Mouse (Mus musculus) midbrain, embryonic 11.5 days (tissue): ENCODE results near the gene Tap2. TPM values are rescaled to one million over a fixed set of nuclear protein-coding genes. Genes with fewer than 3 reads are reported as not detected.
"Not testable (repeated sequence)": the region's sequence is repeated elsewhere in the genome, so short reads cannot be mapped to it uniquely, and the experiment has no call there.

ENCODE experiments used
- ATAC-seq: fragments of 200-750 bp; cut with Nextera tagmentation; 2 replicates; pipeline ENCODE4 v1.8.0; 2017; ENCODE audit warnings: moderate TSS enrichment, moderate library complexity; ENCODE audit not compliant: low FRiP score
- DNase-seq: peaks from one replicate; pipeline ENCODE4 v3.0.0; 2015; ENCODE audit warnings: low spot score; ENCODE audit errors: missing footprints
- H3K27ac ChIP-seq: fragments of 300-500 bp; sonication (generic); 2 replicates; pipeline ENCODE4 v1.5.1; 2014; ENCODE audit warnings: low read depth, low read length
- H3K27me3 ChIP-seq: fragments of 300-500 bp; sonication (generic); 2 replicates; pipeline ENCODE4 v1.6.1; 2014; ENCODE audit warnings: mild to moderate bottlenecking, low read length, moderate library complexity, mixed read lengths; ENCODE audit not compliant: control insufficient read depth, insufficient read depth
- H3K36me3 ChIP-seq: fragments of 300-500 bp; sonication (generic); 2 replicates; pipeline ENCODE4 v1.6.1; 2014; ENCODE audit warnings: mild to moderate bottlenecking, low read length, moderate library complexity, mixed read lengths; ENCODE audit not compliant: control insufficient read depth, insufficient read depth
- H3K4me1 ChIP-seq: fragments of 300-500 bp; sonication (generic); 2 replicates; pipeline ENCODE4 v1.6.1; 2014; ENCODE audit warnings: low read length; ENCODE audit not compliant: control insufficient read depth, insufficient read depth
- H3K4me2 ChIP-seq: fragments of 300-500 bp; sonication (generic); 2 replicates; pipeline ENCODE4 v1.6.1; 2014; ENCODE audit warnings: mild to moderate bottlenecking, moderate library complexity
- H3K4me3 ChIP-seq: fragments of 300-500 bp; sonication (generic); 2 replicates; pipeline ENCODE4 v1.5.1; 2014; ENCODE audit warnings: low read depth, low read length
- H3K9ac ChIP-seq: fragments of 300-500 bp; sonication (generic); 2 replicates; pipeline ENCODE4 v1.6.1; 2014; ENCODE audit warnings: low read length
- H3K9me3 ChIP-seq: fragments of 300-500 bp; sonication (generic); 2 replicates; pipeline ENCODE4 v1.6.1; 2016; ENCODE audit warnings: low read length; ENCODE audit not compliant: control insufficient read depth
- WGBS: fragments of 180-500 bp; shearing (Covaris S2); extraction: QIAGEN DNeasy Blood & Tissue Kit; methylation state at CpG from one replicate; pipeline ENCODE4 v1.1.7; 2014; 5-methylcytosine and 5-hydroxymethylcytosine counted together
- polyA plus RNA-seq: library from polyadenylated mRNA; unstranded; fragments of >200 nt; fragmentation: Nextera tagmentation; extraction: Ambion mirVana; gene quantifications from 2 replicates; pipeline ENCODE4 v1.2.1, GENCODE M21; 2014

The Tap2 gene
- polyA plus RNA-seq, 1 experiment from 2014 or later = 0.27 TPM

GRCm38 (mm10) chr17:34217216-34217928 lies 14.0 kb downstream of the Tap2 start:
- Histone ChIP-seq H3K4me1 (no peaks in the 10 kb centered on the region), H3K4me2 (no peak overlapping the region), H3K9me3 (no peaks in the 10 kb centered on the region), H3K4me3 (no peak overlapping the region), H3K27ac (no peak overlapping the region), H3K9ac (no peak overlapping the region), H3K27me3 (peaks cover 12% of the 10 kb centered on the region), H3K36me3 (no peaks in the 10 kb centered on the region)
- WGBS = 91% methylated on average over 8 of the region's 8 CpGs
- DNase-seq (no peak), ATAC-seq (no peak)

GRCm38 (mm10) chr17:34217986-34218385 lies 14.7 kb downstream of the Tap2 start:
- Histone ChIP-seq H3K27ac (no peak overlapping the region), H3K27me3 (peaks cover 9% of the 10 kb centered on the region), H3K9ac (no peak overlapping the region), H3K9me3 (no peaks in the 10 kb centered on the region), H3K4me3 (no peak overlapping the region), H3K4me2 (no peak overlapping the region), H3K4me1 (no peaks in the 10 kb centered on the region), H3K36me3 (no peaks in the 10 kb centered on the region)
- WGBS = 87% methylated on average over 5 of the region's 5 CpGs
- DNase-seq (no peak), ATAC-seq (no peak)

DNA sequence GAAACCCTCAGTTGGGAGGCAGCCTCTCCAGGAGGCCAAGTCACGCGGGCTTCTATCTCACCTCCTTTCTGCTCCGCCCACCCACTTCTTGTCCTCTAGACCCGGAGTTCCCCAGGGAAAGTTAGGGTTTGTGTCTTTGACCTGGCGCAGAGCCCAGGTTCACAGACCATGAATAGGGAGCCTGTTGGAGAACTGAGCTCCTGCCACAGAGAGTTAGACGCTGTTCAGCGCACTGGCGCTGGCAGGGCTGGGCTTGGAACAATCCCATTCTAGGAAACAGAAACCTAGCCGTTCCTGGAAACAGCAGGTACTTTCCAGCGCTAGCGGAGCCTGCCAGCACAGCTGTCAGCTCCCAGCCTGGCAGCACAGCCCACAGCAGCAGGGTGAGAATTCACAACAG lies 15.3 kb downstream of the Tap2 start:
- Histone ChIP-seq H3K36me3 (no peaks in the 10 kb centered on the region), H3K9ac (no peak overlapping the region), H3K4me2 (no peak overlapping the region), H3K9me3 (no peaks in the 10 kb centered on the region), H3K4me3 (no peak overlapping the region), H3K27me3 (peaks cover 7% of the 10 kb centered on the region), H3K4me1 (no peaks in the 10 kb centered on the region), H3K27ac (no peak overlapping the region)
- 92% methylated on average over 11 of the region's 11 CpGs for WGBS
- DNase-seq = no peak
- ATAC-seq = no peak

DNA sequence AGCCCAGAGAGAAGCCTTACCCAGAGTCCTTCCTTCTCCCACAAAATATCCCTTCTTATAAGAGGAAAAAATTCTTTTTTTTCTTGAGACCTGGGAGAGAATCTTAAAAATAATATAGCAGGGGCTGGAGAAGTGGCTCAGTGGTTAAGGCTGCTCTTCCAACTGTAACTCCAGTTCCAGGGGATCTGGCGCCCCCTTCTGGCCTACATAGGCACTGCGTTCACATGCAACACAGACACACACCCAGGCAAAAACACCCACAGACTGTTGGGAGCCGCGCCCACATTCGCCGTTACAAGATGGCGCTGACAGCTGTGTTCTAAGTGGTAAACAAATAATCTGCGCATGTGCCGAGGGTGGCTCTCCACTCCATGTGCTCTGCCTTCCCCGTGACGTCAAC lies 15.8 kb downstream of the Tap2 start:
- not testable (repeated sequence) for ATAC-seq, DNase-seq, H3K36me3 ChIP-seq, H3K9ac ChIP-seq, H3K27me3 ChIP-seq, H3K27ac ChIP-seq, H3K4me2 ChIP-seq, H3K4me3 ChIP-seq, H3K4me1 ChIP-seq, H3K9me3 ChIP-seq
- WGBS = 88% methylated on average over 7 of the region's 11 CpGs

GRCm38 (mm10) chr17:34219801-34220200 lies 16.5 kb downstream of the Tap2 start:
- not testable (repeated sequence) for H3K4me2 ChIP-seq, H3K9me3 ChIP-seq, H3K36me3 ChIP-seq, ATAC-seq, H3K27me3 ChIP-seq, H3K4me3 ChIP-seq, H3K9ac ChIP-seq, DNase-seq, H3K27ac ChIP-seq, H3K4me1 ChIP-seq
- 98% methylated on average over 3 of the region's 7 CpGs for WGBS

DNA sequence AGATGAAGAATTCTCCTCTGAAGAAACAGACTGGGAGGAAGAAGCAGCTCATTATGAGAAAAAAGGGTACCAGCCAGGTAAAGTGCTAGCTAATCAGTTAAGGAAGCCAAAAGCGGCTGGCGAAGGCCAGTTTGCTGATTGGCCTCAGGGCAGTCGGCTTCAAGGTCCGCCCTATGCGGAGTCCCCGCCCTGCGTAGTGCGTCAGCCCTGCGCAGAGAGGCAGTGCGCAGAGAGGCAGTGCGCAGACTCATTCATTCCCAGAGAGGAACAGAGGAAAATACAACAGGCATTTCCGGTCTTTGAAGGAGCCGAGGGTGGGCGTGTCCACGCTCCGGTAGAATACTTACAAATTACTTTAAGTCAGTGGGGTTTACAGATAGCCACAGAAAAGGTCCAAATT lies 17.1 kb downstream of the Tap2 start:
- H3K27ac ChIP-seq, DNase-seq, ATAC-seq, H3K4me1 ChIP-seq, H3K9me3 ChIP-seq, H3K9ac ChIP-seq, H3K4me2 ChIP-seq, H3K36me3 ChIP-seq, H3K27me3 ChIP-seq, H3K4me3 ChIP-seq: not testable (repeated sequence)
- WGBS = no CpG with 5 or more reads among the region's 16 CpGs

- no peak for DNase-seq
- no peak for ATAC-seq
- H3K27ac ChIP-seq = no peak overlapping the region
- no peak overlapping the region for H3K9ac ChIP-seq
- H3K9me3 ChIP-seq = no peaks in the 10 kb centered on the region
- H3K4me1 ChIP-seq = no peaks in the 10 kb centered on the region
- H3K27me3 ChIP-seq = no peaks in the 10 kb centered on the region
- no peak overlapping the region for H3K4me3 ChIP-seq
- H3K36me3 ChIP-seq = no peaks in the 10 kb centered on the region
- no peak overlapping the region for H3K4me2 ChIP-seq
- 88% methylated on average over 3 of the region's 3 CpGs for WGBS
These were observed 21.5 kb downstream of the Tap2 start for GRCm38 (mm10) chr17:34224816-34225215.

DNA sequence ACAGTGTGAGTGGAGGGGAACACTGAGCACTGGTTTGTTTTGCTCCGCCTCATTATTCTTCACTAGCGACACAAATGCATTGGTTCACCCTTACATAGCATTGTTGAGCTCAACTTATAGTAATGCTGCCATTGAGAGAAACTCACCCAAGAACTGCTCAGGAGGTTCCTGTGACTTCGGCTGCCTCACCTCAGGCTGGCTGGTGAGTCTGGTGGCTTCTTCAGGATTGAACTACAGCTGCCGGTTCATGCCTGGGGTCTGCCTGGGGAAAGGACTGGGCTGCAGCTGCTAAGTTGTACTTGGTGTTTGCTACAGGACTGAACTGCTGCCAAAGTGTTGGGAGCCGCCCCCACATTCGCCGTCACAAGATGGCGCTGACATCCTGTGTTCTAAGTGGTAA lies 22.1 kb downstream of the Tap2 start:
- no peaks in the 10 kb centered on the region for H3K36me3 ChIP-seq
- H3K4me2 ChIP-seq = no peak overlapping the region
- H3K9me3 ChIP-seq = no peaks in the 10 kb centered on the region
- no peak overlapping the region for H3K9ac ChIP-seq
- no peak overlapping the region for H3K27ac ChIP-seq
- H3K27me3 ChIP-seq = no peaks in the 10 kb centered on the region
- H3K4me3 ChIP-seq = no peak overlapping the region
- H3K4me1 ChIP-seq = no peaks in the 10 kb centered on the region
- ATAC-seq (no peak), DNase-seq (no peak)
- 92% methylated on average over 8 of the region's 8 CpGs for WGBS

DNA sequence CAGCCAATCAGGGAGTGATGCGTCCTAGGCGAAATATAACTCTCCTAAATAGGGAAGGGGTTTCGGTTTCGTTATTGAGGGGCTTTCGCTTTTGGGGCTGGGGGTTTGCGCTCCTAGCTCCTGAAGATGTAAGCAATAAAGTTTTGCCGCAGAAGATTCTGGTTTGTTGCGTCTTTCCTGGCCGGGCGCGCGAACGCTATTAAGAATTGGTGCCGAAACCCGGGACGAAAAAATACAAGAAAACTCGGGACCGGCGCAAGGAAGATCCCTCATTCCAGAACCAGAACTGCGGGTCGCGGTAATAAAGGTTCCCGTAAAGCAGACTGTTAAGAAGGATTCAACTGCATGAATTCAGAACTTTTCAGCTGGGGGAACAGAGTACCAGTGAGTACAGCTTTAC lies 22.6 kb downstream of the Tap2 start:
- not testable (repeated sequence) for H3K4me2 ChIP-seq, ATAC-seq, H3K4me1 ChIP-seq, H3K4me3 ChIP-seq, H3K27ac ChIP-seq, H3K36me3 ChIP-seq, H3K9ac ChIP-seq, DNase-seq, H3K27me3 ChIP-seq, H3K9me3 ChIP-seq
- 99% methylated on average over 13 of the region's 23 CpGs for WGBS
